Mouse (Mus musculus): ENCODE data around the gene Gtf3c4. TPM values are rescaled to one million over a fixed set of nuclear protein-coding genes. Genes with fewer than 3 reads are reported as not detected.

Gene Gtf3c4
- 5.3 and 5.9 TPM in 2 replicates for polyA plus RNA-seq (2012; ENCODE audit: insufficient read depth, insufficient read length, missing spikeins)

DNA sequence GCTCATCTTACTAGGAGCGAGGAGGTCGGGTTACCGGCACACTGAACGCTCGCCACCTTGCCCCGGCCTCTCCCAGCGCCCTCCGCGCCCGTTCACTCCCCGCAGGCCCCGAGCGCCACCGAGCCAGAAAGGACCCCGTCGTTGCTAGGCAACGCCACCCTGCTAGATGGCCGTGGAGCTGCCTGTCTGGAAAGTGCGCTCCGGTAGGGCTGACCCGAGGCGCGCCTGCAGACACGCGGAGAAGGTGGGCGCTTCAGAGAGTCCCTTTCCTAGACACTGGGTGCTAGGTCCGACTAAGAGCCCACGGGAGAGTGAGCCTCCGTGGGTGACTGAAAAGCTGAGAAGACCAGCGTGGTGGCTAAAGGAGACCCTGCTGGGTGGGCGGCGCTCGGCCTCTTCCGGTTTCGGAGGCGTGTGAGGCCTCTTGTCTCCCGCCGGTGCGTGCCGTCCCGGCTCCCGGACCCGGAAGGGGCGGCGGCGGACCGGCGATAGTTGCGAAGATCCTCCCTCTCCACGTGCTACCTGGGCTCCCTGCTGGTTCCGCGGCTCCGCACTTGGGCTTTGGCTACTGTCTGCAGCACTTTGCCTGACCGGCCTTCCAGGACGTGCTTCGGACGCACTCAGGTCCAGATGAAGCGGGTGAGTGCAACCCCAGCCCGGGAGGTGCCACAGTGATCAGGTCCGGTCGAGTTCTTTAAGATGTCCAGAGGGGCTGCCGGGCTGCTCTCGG is at the start of gene Gtf3c4, which contains the start of gene Ddx31:
Gene Gtf3c4, minus strand, starts transcription at position 139 of the 730 bp plus-strand sequence.
Gene Ddx31, plus strand, starts transcription at position 185 of the 730 bp plus-strand sequence.
- H3K4me3 ChIP-seq (ENCODE audit: insufficient read depth, low read depth, low read length) = peak within 1 kb of the TSS; percentile 83
- H3K27ac ChIP-seq (replicated peaks; ENCODE audit: low read depth, low read length) = peak within 1 kb of the TSS; percentile 94
- no peaks in the 10 kb centered on the region; the same call in 1 of the 2 replicates for H3K4me1 ChIP-seq (ENCODE audit: control insufficient read depth, insufficient read depth, insufficient read length, low read length)

DNA sequence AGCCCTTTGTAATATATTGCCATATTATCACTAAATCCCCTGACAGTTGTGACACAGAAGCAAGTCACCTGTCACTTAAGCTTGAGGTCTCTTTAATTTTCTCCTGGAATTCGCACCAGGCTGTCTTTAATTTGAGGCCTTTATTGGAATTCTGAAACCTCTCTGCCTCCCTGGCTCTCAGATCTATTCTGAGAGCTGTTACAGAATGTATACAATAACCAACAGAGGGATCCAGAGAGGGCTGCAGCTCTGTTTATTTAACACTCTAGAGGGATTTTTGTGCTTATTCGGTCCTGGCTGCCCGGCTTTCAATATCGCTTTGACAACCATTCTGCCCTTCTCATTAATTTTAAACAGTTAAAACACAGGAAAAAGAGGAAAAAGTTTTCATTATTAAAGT is 44.8 kb upstream of the Gtf3c4 start:
- Histone ChIP-seq H3K27ac (replicated peaks; ENCODE audit: low read depth, low read length) (no peak overlapping the region), H3K4me3 (ENCODE audit: insufficient read depth, low read depth, low read length) (no peak overlapping the region), H3K4me1 (ENCODE audit: control insufficient read depth, insufficient read depth, insufficient read length, low read length) (peaks cover 6% of the 10 kb centered on the region; the same call in 1 of the 2 replicates)

DNA sequence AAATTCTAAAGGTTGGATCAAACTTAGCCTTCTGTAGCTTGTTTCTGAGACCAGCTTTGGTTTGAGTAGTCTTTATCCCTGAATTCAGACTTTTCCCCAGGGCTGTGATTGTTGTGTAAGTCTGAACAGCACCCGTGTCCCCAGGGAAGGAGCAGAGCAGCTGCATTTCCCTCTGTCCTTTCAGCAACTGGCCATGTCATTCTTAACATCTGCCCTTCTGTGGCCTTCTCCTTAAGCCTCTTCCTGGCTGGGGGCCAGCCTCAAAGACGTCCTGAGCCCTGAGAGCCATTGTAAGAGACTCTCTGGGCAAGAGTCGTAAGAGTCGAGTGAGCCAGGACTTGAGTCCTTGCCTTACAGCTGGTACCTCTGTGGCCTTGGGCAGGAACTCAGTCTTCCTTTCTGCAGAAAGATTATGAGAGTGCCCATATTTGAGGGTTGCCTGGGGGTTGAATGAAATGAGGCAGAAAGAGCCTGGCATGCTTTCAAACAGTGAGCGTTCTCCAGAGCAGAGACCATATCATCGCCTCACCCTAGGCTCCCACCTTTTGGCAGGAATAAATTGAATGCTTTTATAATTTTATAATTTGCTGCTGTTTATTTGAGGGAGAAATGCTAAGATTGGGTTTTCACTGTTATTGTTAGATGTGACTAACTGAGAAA is 42.8 kb upstream of the Gtf3c4 start:
- H3K4me1 ChIP-seq (ENCODE audit: control insufficient read depth, insufficient read depth, insufficient read length, low read length) = peaks cover 6% of the 10 kb centered on the region; the same call in 1 of the 2 replicates
- H3K27ac ChIP-seq (replicated peaks; ENCODE audit: low read depth, low read length) = no peak overlapping the region
- H3K4me3 ChIP-seq (ENCODE audit: insufficient read depth, low read depth, low read length) = no peak overlapping the region

DNA sequence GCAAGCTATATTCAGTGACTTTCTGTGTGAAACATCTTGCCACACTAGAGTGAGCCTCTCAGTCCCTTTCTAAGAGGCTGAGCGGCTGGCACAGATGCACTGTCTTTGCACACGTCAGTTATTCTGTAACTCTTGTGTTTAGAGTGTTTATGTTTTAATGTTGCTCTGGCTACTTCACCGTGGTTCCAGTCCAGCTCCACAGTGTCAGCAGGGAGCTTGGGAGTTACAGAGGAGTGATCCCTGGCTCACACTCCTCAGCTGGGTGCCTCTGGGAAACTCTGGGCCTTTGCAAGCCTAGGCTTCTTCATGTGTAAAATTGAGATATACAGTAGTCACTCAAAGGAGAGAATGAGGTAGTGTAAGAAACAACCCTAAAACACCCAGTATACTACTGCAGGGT is 41.9 kb upstream of the Gtf3c4 start:
- no peak overlapping the region for H3K4me3 ChIP-seq (ENCODE audit: insufficient read depth, low read depth, low read length)
- peaks cover 6% of the 10 kb centered on the region; the same call in 1 of the 2 replicates for H3K4me1 ChIP-seq (ENCODE audit: control insufficient read depth, insufficient read depth, insufficient read length, low read length)
- H3K27ac ChIP-seq (replicated peaks; ENCODE audit: low read depth, low read length) = no peak overlapping the region

DNA sequence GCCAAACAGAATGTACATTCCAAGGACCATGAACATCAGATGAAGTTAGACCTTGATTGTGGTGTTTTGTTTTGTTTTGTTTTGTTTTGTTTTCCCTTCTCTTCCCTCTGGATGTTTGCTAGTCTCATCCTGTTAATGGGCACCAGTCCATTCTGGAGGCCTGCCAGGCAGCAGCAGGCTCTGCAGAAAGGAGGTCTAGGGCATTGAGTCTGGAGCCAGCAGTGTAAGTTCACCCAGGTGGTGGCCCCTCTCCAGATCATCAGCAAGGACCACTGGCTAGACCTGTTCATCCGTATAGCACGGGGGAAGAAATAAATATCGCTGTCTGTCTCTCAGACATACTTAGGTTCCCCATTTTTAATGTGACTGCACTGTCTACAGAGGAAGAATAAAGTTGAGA is 41.1 kb upstream of the Gtf3c4 start:
- Histone ChIP-seq H3K4me3 (ENCODE audit: insufficient read depth, low read depth, low read length) (no peak overlapping the region), H3K4me1 (ENCODE audit: control insufficient read depth, insufficient read depth, insufficient read length, low read length) (peaks cover 6% of the 10 kb centered on the region; the same call in 1 of the 2 replicates), H3K27ac (replicated peaks; ENCODE audit: low read depth, low read length) (no peak overlapping the region)

DNA sequence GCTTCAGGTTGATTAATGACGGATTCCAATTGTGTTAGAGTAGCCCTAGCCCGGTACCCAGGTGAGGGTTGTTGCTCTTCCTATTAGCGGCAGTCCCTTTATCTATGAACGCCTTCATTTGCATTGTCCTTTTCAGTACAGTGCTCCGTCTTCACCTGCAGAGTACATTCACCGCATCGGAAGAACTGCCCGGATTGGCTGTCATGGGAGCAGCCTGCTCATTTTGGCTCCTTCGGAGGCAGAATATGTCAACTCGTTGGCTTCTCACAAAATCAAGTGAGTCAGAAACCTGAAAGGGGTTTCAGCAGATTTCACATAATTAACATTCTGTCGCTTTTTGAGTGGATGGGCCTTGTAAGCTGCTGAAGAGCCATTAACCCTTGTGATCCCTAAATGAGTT is 35.4 kb upstream of the Gtf3c4 start:
- H3K27ac ChIP-seq (replicated peaks; ENCODE audit: low read depth, low read length) = no peak overlapping the region
- no peaks in the 10 kb centered on the region for H3K4me1 ChIP-seq (ENCODE audit: control insufficient read depth, insufficient read depth, insufficient read length, low read length)
- no peak overlapping the region for H3K4me3 ChIP-seq (ENCODE audit: insufficient read depth, low read depth, low read length)

DNA sequence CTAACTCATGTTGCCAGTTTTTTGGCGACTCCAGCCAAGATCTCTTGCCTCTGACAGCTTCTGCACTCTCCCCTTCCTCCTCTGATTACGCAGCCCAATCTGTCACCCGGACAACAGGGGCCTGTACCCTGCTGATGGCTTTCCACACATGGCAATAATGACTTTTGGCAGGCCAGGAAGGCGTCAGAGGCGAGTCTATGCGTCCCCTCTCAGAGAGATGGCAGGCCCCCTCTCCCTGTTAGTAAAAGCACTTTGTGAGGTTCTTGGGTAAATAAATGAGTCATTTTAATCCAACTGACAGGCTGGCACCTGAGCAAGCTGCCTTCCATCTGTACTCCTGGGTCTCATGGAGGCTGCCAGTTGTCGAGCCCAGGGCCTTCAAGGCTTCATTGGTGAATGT is 27.3 kb upstream of the Gtf3c4 start:
- no peaks in the 10 kb centered on the region for H3K4me1 ChIP-seq (ENCODE audit: control insufficient read depth, insufficient read depth, insufficient read length, low read length)
- H3K4me3 ChIP-seq (ENCODE audit: insufficient read depth, low read depth, low read length) = no peak overlapping the region
- no peak overlapping the region for H3K27ac ChIP-seq (replicated peaks; ENCODE audit: low read depth, low read length)

DNA sequence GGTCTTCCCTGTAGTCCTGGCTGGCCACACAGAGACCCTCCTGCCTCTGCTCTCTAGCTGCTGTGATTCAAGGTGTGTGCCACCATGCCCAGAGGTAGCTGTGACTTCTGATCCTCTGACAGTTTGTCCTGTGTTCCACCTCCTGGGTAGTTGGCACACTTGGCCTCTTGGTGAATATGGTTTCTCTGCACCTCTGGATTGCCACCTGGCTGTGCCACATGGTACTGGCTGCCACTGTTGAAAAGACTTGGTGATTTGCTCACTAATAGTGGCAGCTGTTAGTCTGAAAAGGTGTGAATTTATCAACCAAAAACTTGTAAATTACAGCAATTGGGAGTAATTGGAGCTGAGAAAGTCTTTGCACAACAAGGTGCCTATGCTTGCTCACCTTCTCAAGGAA is 23.7 kb upstream of the Gtf3c4 start:
- Histone ChIP-seq H3K4me1 (ENCODE audit: control insufficient read depth, insufficient read depth, insufficient read length, low read length) (no peaks in the 10 kb centered on the region), H3K27ac (replicated peaks; ENCODE audit: low read depth, low read length) (no peak overlapping the region), H3K4me3 (ENCODE audit: insufficient read depth, low read depth, low read length) (no peak overlapping the region)

DNA sequence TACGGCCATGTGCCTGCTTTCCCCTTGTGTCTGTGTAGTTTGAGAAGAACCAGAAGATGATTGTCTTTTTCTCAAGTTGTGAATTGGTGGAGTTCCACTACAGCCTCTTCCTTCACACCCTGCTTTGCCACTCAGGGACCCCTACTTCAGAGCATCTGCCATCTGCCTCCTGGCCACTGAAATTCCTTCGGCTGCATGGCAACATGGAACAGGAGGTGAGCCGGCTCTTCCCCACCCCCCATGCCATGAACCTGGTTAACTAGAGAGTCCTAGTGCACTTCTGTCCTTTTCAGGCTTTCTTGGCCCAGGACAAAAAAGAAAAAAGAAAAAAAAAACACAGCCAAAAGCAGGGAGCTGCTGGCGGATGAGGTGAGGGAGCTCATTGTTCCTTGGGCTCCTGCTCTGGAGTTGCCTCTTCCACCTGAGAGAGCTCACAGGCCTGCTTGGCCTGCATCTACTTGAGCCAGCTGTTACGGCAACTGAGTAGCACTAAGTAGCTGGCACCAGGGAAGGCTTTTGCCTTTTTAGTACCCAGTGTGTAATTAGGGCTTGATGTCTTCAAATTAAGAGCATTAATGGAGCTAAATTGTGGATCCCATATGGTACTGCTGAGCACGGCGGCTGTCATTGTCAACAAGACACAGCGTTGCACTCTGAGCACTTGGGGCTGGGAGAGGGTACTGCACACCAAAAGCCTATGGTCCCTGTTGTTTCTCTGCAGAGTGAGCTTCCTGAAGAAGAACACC is 20.7 kb upstream of the Gtf3c4 start:
- no peaks in the 10 kb centered on the region for H3K4me1 ChIP-seq (ENCODE audit: control insufficient read depth, insufficient read depth, insufficient read length, low read length)
- no peak overlapping the region for H3K4me3 ChIP-seq (ENCODE audit: insufficient read depth, low read depth, low read length)
- H3K27ac ChIP-seq (replicated peaks; ENCODE audit: low read depth, low read length) = no peak overlapping the region

DNA sequence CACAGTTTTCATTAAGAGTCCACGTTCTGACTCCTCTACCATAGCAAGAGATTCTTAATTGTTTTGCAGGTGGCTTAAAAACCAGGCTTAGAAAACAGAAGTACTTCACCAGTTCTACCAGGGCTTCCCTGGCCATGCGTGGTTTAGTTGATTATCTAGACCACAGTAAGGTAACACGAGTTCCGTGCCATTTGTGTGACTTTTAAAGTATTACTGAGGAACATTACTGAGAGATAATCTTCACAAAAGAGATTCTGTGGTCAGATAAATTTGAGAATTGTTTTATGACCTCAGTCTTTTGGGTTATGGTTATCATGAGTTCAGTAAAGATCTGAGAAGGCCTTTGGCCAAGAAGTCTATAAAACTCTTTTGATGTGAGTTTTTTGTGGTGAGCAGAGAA is 19.1 kb upstream of the Gtf3c4 start:
- Histone ChIP-seq H3K4me3 (ENCODE audit: insufficient read depth, low read depth, low read length) (no peak overlapping the region), H3K4me1 (ENCODE audit: control insufficient read depth, insufficient read depth, insufficient read length, low read length) (no peaks in the 10 kb centered on the region), H3K27ac (replicated peaks; ENCODE audit: low read depth, low read length) (no peak overlapping the region)

DNA sequence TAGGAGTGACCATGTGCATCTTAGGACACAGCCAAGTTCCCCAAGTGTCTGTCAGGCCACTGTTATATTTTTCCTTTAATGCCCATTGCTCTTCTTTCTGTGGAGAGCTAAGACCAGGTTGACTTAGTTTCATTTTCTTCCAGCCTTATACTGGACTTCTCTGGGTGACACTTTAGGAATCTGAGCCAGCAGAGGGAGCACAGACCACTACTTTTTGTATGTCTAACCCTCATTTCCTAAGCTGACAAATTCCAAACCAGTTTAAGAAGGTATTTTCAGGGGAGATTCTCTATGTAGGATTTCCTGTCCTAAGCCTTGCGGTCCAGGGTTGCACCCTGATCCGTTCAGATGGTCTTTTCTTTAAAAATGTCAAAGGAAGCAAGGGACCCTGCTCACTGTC is 15.6 kb upstream of the Gtf3c4 start:
- no peak overlapping the region for H3K27ac ChIP-seq (replicated peaks; ENCODE audit: low read depth, low read length)
- H3K4me1 ChIP-seq (ENCODE audit: control insufficient read depth, insufficient read depth, insufficient read length, low read length) = no peaks in the 10 kb centered on the region
- H3K4me3 ChIP-seq (ENCODE audit: insufficient read depth, low read depth, low read length) = no peak overlapping the region

DNA sequence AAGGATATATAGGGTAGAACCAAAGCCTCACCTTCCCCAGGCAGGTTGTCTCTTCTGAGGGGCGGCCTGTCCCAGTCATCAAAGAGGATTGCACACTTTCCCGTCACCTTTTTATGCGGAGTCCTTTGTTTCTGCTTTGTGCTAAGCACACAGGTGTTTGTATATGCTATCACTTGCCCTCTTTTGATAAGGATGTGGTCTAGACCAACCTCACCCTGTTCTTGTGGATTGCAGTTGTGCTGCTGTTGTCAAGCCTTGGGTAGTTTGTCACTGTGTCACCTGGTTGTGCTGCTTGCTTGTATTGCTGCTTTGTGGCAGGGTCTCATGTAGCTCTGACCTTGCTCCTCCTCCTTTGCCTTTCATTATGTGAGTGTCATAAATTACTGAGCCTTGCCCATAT is 12.4 kb upstream of the Gtf3c4 start:
- no peaks in the 10 kb centered on the region for H3K4me1 ChIP-seq (ENCODE audit: control insufficient read depth, insufficient read depth, insufficient read length, low read length)
- H3K27ac ChIP-seq (replicated peaks; ENCODE audit: low read depth, low read length) = no peak overlapping the region
- H3K4me3 ChIP-seq (ENCODE audit: insufficient read depth, low read depth, low read length) = no peak overlapping the region

DNA sequence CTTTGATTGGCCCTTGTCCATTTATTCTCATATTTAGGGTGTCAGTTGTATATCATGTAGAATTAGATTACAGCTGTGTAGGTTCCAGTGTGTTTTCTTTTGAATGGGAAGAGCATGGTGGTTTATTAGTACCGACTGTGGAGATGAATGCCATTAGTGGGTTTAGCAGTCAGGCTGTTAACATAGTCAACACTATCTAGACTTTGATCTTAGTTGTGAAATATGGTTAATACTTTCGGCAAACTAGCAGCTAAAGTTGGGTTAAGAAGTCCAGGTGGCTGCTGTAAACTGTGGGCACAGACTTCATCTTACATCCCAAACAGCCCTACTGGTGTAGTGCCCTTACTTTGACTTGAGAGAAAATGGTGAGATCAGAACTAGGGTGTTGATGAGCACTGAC is 8.7 kb upstream of the Gtf3c4 start:
- H3K4me3 ChIP-seq (ENCODE audit: insufficient read depth, low read depth, low read length) = no peak overlapping the region
- H3K27ac ChIP-seq (replicated peaks; ENCODE audit: low read depth, low read length) = no peak overlapping the region
- no peaks in the 10 kb centered on the region for H3K4me1 ChIP-seq (ENCODE audit: control insufficient read depth, insufficient read depth, insufficient read length, low read length)

DNA sequence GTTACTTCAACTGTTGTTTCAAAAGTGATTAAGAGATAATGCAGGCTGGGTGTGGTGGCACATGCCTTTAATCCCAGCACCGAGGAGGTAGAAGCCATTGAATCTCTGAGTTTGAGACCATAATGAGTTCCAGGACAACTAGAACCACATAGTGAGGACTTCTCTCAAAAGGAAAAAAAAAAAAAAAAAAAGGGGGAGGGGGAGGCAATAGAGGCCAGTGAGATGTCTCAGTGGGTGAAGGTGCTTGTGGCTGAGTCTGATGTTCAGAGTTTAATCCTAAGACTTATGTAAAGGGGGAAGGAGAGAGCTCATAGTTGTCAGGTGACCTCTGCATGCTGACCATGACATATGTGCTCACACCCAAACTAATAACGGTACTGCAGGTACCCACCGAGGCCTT is 1.9 kb upstream of the Gtf3c4 start:
- H3K4me3 ChIP-seq (ENCODE audit: insufficient read depth, low read depth, low read length) = no peak overlapping the region

DNA sequence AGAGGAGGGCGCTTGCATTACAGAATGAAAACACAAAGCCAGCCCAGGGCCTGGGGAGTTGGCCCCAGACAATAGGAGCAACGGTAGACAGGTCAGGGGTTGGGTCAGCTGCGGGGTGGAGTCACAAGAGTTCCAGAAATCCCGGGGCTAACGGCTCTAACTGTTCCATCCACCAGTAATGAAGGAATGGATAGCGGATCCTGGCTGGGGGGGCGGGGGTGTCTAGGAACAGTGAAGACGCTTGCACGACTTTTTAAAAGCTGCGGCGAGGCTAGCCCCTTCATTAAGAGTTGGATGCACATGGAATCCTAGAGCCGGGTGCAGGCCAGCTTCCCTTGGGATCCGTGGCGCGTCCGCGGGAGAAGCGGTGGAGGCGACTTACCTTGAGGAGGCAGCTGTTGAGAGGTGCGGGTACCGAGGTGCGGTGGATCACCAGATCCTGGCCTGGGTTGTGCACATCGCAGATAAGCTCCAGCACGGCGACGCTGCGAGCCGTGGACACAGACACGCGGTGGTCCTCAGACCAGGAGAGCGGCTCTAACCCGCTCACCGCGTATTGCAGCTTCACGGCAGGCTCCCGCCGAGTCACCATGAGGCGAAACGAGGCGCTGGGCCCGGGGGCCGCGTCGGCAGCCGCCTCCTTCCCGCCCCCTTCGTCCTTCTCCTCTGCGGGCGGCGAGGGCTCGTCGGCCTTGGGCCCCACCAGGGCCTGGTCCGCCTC is 499 bp downstream of the Gtf3c4 start:
- Histone ChIP-seq H3K4me1 (ENCODE audit: control insufficient read depth, insufficient read depth, insufficient read length, low read length) (no peaks in the 10 kb centered on the region; the same call in 1 of the 2 replicates), H3K27ac (replicated peaks; ENCODE audit: low read depth, low read length) (peak overlapping the region; percentile 39; the same call in 1 of the 2 replicates), H3K4me3 (ENCODE audit: insufficient read depth, low read depth, low read length) (peak overlapping the region; percentile 83)

More for the DNA sequence above, 1.9 kb upstream of the Gtf3c4 start:
- Histone ChIP-seq H3K27ac (replicated peaks; ENCODE audit: low read depth, low read length) (no peak overlapping the region), H3K4me1 (ENCODE audit: control insufficient read depth, insufficient read depth, insufficient read length, low read length) (no peaks in the 10 kb centered on the region; the same call in 1 of the 2 replicates)

All from brown adipose tissue, adult 24 weeks (tissue).